Mouse (Mus musculus): ENCODE measurements around the gene Foxn3. TPM values are rescaled to one million over a fixed set of nuclear protein-coding genes. Genes with fewer than 3 reads are reported as not detected.

The Foxn3 gene
- total RNA-seq, 2 experiments from 2014 or later = 115 to 120 TPM

DNA sequence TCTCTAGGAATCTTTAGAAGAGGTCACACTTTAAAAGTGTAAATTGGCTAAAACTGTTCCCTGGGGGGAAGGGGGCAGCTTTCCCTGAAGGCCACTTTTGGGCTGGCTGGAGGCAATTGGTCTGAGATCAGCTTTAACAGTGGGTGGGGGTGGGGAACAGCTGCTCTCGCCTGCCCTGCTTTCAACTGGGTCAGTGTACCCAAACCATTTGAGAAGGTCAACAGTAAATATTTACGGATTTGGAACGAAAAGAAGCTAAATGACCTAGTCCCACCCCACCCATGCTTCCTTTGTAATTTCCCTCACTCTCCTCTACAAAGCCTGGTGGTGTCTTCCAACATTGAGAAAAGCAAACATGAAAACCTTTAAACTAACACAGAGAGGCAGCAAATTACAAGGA is 221.2 kb downstream of the Foxn3 start:
- DNase-seq (ENCODE audit: low spot score) = no peak
- intact Hi-C loops (cut with DNase I) = loop anchor here (5.0 kb wide), 1 partner anchor 220 kb away; the partner anchor contains the start of gene Foxn3

- DNase-seq (ENCODE audit: low spot score) = no peak
- intact Hi-C loops (cut with DNase I) = loop anchor here (5.0 kb wide), 1 partner anchor 221 kb away; the partner anchor contains the start of gene Foxn3
These were observed 221.6 kb downstream of the Foxn3 start for GRCm38 (mm10) chr12:99341751-99342150.

DNA sequence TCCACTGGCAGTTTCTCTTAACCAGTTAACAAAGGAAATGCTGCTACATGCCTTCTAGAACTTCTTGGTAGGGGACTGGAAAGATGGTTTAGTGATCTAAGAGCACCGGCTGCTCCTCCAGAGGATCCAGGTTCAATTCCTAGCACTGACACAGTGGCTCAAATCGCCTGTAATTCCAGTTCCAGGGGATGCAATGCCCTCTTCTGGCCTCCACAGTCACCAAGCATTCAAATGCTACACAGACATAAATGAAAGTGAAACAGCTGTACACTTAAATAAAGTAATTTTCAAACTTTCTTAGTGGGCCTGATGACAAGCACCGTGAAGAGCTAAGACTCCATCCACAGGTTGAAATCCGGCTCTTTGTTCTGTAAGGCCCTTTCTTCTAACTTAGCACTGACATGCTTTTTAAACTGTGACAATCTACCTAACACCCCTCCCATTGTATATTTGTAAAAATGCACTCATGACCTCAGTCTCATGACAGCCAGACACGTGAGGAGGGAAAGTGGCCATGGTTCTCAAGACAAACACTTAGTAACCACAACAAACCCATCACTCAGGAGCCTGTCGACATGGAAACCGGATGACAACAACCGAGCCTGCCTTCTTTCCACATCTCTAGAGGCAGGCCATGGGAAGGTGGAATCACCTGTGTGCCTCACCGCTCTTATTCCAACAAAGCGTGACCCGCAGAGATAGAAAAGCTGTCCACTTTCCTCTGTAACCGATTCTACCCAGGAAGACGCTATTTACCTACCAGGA is 222.8 kb downstream of the Foxn3 start:
- no peak for DNase-seq (ENCODE audit: low spot score)
- intact Hi-C loops (cut with DNase I) = loop anchor here (5.0 kb wide), 1 partner anchor 222 kb away; the partner anchor contains the start of gene Foxn3

- no peak for DNase-seq (ENCODE audit: low spot score)
- intact Hi-C loops (cut with DNase I) = loop anchor here (5.0 to 10.0 kb wide), 3 partner anchors 205 to 242 kb away; partner anchors contain the start of gene Foxn3
These were observed 223.6 kb downstream of the Foxn3 start for GRCm38 (mm10) chr12:99339640-99340325.

- DNase-seq (ENCODE audit: low spot score) = no peak
- intact Hi-C loops (cut with DNase I) = loop anchor here (5.0 to 10.0 kb wide), 2 partner anchors 206 to 241 kb away; no protein-coding TSS in a partner anchor
These were observed 224.6 kb downstream of the Foxn3 start for GRCm38 (mm10) chr12:99338754-99339153.

DNA sequence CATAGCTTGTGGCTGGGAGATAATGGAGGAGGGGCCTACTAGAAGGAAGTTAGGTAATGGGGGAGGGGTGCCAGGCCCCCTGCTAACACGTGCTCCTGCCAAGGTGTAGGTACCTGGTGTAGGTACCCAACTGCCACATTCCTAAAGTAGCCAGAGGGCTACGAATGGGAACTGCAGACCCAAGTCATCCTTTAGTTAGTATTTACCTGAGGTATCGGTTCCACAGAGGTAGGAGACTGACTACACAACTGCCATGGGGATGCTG is 226.3 kb downstream of the Foxn3 start:
- DNase-seq (ENCODE audit: low spot score) = no peak
- intact Hi-C loops (cut with DNase I) = loop anchor here (2.0 to 10.0 kb wide), 4 partner anchors 26 to 240 kb away; no protein-coding TSS in a partner anchor

DNA sequence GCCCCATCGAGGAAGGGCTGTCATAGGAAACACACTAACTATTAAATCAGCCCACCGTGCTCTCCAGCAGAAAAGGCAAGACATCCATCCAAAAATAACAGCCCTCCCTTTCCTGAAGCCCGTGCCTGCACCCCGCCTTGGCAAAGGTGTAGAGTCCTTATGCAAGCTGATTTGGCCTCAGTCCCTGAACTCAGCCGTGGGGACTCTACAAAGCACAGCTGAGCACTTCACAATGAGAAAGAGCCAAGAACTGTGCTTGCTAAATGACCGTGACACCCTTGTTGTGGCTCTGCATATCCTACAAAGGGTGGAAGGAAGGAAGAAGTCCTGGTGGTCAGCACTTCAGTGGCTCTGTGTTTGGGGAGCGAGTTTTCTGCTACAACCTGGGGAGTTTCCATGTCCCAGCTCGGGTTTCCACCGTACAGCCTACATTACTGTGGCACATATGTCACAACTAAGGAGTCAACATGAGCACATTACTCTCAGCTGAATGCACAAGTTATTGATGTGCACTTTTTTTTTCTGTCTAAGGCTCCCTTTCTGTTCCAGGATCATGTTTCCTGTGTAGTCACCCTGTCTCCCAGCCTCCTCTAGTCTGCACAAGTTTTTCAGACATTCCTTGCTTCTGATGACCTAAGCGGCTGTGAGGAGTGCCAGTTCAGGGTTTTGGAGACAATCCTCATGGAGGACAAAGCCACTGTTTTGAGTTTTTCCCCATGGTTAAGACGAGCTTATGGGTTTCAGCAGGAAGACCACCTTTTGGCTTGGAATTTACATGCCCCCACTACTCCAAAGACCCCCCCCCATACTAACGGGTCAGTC is 226.8 kb downstream of the Foxn3 start:
- DNase-seq (ENCODE audit: low spot score) = peak; percentile 90
- intact Hi-C loops (cut with DNase I) = loop anchor here (2.0 to 10.0 kb wide), 4 partner anchors 26 to 239 kb away; no protein-coding TSS in a partner anchor

- intact Hi-C loops (cut with DNase I) = loop anchor here (2.0 to 10.0 kb wide), 4 partner anchors 27 to 238 kb away; no protein-coding TSS in a partner anchor
- no peak for DNase-seq (ENCODE audit: low spot score)
These were observed 227.8 kb downstream of the Foxn3 start for GRCm38 (mm10) chr12:99335628-99336027.

- intact Hi-C loops (cut with DNase I) = loop anchor here (10.0 kb wide), 1 partner anchor 211 kb away; no protein-coding TSS in a partner anchor
- DNase-seq (ENCODE audit: low spot score) = no peak
These were observed 229.4 kb downstream of the Foxn3 start for GRCm38 (mm10) chr12:99334026-99334425.

DNA sequence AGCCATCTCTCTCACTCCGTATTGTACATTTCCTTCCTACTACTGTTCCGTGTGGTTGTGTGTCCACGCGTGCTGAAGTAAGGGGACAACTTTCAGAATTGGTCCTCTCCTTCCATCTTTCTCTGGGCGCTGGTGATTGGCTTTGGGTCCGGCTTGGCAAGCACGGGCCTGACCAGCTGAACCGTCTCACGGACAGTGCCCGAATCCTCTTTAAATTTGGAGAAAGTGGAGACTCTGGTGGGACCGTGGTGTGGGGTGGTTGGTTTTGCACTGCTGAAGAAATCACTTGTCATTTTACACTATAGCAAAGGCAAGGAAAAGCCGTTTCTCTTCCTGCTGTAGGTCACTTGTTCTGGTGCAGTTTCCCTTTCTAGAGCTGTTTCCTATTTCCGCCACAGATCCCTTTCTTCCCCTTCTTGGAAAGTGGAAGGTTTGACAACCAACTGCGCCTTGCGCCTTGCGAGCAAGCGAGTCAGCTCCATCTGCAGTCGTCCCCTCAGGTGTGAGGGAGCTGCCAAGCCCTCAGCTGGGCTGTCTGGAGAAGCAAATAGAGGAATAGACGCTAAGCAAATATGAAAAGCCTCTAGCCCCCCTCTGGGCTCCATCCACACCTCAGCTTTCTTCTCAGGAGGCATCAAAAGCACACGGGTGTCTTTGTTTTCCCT is 229.9 kb downstream of the Foxn3 start:
- intact Hi-C loops (cut with DNase I) = loop anchor here (10.0 kb wide), 1 partner anchor 211 kb away; no protein-coding TSS in a partner anchor
- DNase-seq (ENCODE audit: low spot score) = no peak

DNA sequence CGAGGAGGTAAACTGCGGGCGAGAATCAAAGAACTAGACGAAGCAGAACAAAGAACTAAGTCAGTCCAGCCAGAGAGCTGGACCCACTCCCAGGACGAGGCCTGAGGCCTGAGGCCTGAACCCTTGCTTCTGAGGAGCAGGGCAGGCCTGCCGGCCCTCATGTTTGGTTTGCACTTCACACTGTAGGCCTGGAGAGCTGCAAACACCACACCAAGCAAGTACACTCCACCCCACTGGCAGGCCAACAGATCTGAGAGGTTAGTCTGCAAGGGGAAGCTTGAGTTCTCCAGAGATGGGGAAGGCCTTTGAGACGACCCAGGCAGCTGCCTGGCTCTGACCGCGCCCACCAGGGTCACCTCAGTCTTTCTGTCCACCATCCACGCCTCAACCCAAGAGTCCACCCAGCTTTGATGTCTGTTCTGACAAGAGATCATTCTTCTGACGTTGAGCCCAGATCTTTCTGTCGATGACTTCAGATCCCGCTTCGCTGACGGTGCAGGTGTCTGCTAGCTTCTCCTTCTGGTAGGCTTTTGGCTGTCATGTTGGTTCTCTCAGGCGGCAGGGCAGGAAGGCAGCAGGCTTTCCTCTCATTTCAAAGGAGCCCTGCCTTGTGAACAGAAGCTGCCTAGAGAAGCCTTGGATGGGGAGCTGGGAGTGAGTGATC is 231.1 kb downstream of the Foxn3 start:
- intact Hi-C loops (cut with DNase I) = loop anchor here (10.0 kb wide), 1 partner anchor 213 kb away; no protein-coding TSS in a partner anchor

DNA sequence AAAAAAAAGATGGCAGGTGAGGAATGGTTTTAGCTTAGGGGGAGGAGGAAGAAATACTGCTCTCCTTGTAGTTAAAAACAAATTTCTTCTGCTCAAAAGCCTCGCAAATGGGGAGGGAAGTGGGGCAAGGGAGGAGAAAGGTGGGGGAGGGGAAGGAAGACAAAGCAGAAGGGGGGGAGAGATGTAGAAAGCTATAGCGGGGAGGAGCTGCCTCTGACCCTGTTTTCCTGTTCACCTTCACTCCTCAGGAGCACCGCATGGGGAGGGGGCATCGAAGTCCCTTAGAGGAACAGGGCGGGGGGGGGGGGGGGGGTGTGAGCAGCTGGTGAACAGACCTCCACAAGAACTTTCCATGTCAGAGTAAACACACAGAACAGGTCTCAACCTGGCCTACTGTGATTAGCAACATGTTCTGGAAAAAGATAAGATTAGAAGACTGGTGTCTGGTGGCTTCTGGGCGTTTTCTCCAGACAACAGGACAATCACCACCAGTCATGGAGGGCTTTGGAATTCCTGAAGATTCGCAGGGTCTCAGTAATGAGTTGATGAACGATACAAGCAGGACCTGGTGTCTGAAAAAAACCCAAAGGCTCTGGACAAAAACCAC is 231.9 kb downstream of the Foxn3 start:
- intact Hi-C loops (cut with DNase I) = loop anchor here (10.0 kb wide), 1 partner anchor 213 kb away; no protein-coding TSS in a partner anchor
- no peak for DNase-seq (ENCODE audit: low spot score)

More for the DNA sequence above, 231.1 kb downstream of the Foxn3 start:
- DNase-seq (ENCODE audit: low spot score) = no peak

DNA sequence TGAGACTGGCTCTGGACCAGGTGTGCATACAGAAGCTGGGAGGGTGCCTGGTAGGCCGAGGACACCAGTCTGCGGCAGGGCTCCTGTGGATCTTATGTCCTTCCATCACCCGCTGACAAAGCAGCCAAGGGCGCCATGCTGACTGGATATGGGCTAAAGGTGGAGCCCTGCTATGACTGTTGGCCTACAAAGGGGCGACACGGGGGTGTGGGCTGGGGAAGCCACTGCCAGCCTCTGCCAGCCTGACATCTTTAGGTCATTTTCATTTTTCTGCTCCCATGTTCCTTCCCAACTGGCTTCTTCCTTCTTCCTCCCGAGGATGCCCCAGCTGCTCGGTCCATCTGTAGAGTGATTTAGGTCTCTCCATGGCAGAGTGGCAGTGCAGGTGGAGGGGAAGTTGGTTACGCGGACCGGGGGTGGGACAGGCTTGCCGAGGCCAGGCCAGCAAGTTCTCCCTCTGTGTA is 232.5 kb downstream of the Foxn3 start:
- DNase-seq (ENCODE audit: low spot score) = no peak
- intact Hi-C loops (cut with DNase I) = loop anchor here (10.0 kb wide), 1 partner anchor 214 kb away; no protein-coding TSS in a partner anchor

- DNase-seq (ENCODE audit: low spot score) = no peak
- intact Hi-C loops (cut with DNase I) = loop anchor here (10.0 kb wide), 1 partner anchor 215 kb away; no protein-coding TSS in a partner anchor
These were observed 233.8 kb downstream of the Foxn3 start for GRCm38 (mm10) chr12:99329301-99330257.

DNA sequence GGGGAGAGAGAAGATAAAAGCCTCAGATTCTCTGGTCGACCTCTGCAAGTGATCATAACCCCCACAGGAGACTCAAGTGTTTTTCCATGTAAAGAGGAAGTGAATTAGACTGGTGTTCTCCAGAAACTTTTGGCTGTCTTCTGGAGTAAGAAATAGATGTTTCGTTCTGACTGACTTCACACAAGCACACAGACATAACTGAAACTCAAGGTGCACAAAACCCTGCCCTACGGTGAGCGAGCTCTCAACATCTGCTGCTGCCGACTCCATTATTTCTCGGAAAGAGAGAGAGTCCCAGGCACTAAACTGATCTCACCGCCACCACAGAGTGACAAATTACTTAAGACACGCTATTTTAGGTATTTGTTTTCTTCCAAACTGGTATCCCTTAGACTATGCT is 237.2 kb downstream of the Foxn3 start:
- DNase-seq (ENCODE audit: low spot score) = no peak
- intact Hi-C loops (cut with DNase I) = no loop called here

DNA sequence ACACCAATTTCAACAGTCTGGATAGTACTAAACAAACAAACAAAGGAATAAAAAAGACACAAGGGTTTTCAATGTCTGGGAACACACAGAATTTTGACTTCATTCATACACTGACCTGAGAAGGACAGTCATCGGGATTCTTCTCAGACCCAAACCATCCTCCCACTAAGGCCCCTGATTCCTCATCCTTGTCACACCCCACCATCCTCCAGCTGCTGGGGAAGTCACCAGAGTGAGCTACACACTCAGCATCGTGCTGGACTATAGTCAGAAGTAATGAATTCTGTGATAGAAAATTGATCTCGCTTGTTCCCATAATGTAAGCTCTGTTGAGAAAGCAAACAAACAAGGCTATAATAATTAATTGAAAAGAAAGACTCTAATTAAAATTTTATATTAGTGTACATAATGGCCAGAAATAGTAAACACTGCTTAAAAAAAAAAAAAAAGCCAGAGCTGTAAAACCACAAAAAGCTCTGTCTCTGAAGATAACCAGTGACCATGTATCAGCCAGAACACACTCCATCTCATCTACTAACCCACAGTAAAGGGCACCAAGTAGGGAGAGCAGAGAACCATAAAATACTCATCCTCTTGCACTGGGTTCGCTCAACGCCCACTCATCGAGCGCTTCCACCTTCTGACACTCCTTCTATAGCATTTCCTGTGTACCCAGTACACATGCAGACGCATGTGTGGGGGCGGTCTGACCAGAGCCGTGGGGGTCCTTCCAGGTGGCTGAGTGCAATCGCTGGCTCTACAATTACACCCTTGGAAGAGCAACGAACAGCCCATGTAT is 241.6 kb downstream of the Foxn3 start:
- no peak for DNase-seq (ENCODE audit: low spot score)
- intact Hi-C loops (cut with DNase I) = no loop called here
